9 mouse cellular contexts compared by ENCODE assay signal in the genomic region with DNA sequence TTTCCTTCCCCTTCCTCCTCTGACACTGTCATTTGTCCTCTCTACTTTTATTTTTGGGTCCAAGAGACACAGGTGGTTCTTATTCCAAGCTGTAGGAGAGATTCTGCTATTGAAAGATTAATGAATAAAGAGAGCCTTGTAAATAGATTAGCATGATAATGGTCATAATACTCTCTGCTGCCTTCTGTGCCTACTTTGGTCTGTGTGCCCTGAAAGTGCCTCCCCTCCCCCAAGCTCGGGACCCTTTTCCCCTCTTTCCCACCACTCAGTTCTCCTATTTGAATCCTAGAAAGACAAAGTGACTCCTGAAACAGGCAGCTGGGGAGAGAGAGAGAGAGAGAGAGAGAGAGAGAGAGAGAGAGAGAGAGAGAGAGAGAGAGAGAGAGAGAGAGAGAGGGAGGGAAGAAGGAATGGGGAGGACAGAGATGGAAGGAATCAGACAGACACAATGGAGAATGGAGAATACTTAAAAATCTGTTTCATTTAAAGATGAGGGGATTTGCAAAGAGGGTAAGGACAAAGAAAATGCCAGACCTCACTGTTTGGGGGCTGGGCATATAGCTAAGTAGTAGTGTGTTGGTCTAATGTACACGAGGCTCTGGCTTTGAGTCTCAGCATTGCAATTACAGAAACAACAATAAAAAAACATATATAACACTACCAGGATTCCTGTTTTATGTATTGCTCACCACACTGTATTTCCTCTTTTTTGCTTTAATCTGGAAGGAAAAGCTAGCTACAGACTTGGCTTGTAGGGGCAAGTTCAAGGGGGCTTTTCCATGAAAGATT.
A peak's percentile ranks its signal among the peaks of the same experiment; 100 is the strongest.
DNase-seq lines count a peak whose midpoint lies in the region; ATAC-seq and TF ChIP-seq lines count a peak whose summit lies in the region.
"Had no signal": no experiment of that assay in that cellular context is flagged by ENCODE, and none has a peak within 500 bp of the region (broad histone marks: within the 10 kb centered on the region; RNA-seq: fewer than 3 reads in every experiment).

No protein-coding gene starts in this region.

- H3K27me3 ChIP-seq in heart, postnatal 0 days (ENCODE audit: control insufficient read depth, insufficient read depth, low read length): no peaks in the 10 kb centered on the region
- H3K27me3 ChIP-seq in embryonic facial prominence, embryonic 15.5 days: no peaks in the 10 kb centered on the region
- no peaks in the 10 kb centered on the region for H3K27me3 ChIP-seq in hindbrain, embryonic 14.5 days (ENCODE audit: control insufficient read depth, insufficient read depth, low read length)
- H3K27me3 ChIP-seq in midbrain, embryonic 15.5 days (replicated peaks): no peaks in the 10 kb centered on the region
- H3K27me3 ChIP-seq: embryonic facial prominence, embryonic 13.5 days had no signal

- H3K4me2 ChIP-seq in heart, postnatal 0 days (ENCODE audit: low read depth, low read length): peak overlapping the region; percentile 49
- H3K4me2 ChIP-seq in embryonic facial prominence, embryonic 15.5 days (replicated peaks): no peak overlapping the region
- H3K4me2 ChIP-seq in hindbrain, embryonic 14.5 days (replicated peaks): peak overlapping the region; percentile 28
- peak overlapping the region; percentile 32; the same call in 1 of the 2 replicates for H3K4me2 ChIP-seq in midbrain, embryonic 15.5 days

- no peak for TF ChIP-seq EP300 in heart, postnatal 0 days (IDR thresholded peaks at IDR 0.05; ENCODE audit: low read depth)

- H3K27ac ChIP-seq in heart, postnatal 0 days (ENCODE audit: low read depth): peak overlapping the region; percentile 84
- H3K27ac ChIP-seq in embryonic facial prominence, embryonic 15.5 days (replicated peaks): peak overlapping the region; percentile 69; the same call in 1 of the 2 replicates
- H3K27ac ChIP-seq in hindbrain, embryonic 14.5 days: peak overlapping the region; percentile 85
- H3K27ac ChIP-seq in midbrain, embryonic 15.5 days: peak overlapping the region; percentile 87

- no peak for DNase-seq in heart, postnatal 0 days (ENCODE audit: low spot score)
- DNase-seq in heart, adult 9 months (ENCODE audit: low spot score in 2 of 2): no peak
- DNase-seq in hindbrain, embryonic 14.5 days (ENCODE audit: low spot score): no peak
- DNase-seq in cerebellum, adult 11 months: no peak
- no peak for DNase-seq in kidney, adult 11 months
- DNase-seq in cerebellum, adult 8-10 months: no peak

- no peak for TF ChIP-seq CTCF in heart, postnatal 0 days (IDR thresholded peaks at IDR 0.05; ENCODE audit: low read depth)

- no peaks in the 10 kb centered on the region for H3K9me3 ChIP-seq in heart, postnatal 0 days (replicated peaks; ENCODE audit: control insufficient read depth, low read length)
- H3K9me3 ChIP-seq in embryonic facial prominence, embryonic 15.5 days (replicated peaks): no peaks in the 10 kb centered on the region
- no peaks in the 10 kb centered on the region for H3K9me3 ChIP-seq in hindbrain, embryonic 14.5 days (ENCODE audit: control insufficient read depth, low read length)
- no peaks in the 10 kb centered on the region for H3K9me3 ChIP-seq in midbrain, embryonic 15.5 days
- H3K9me3 ChIP-seq: embryonic facial prominence, embryonic 13.5 days had no signal

- no peak for ATAC-seq in heart, postnatal 0 days (ENCODE audit: insufficient read depth, low read depth)
- ATAC-seq in embryonic facial prominence, embryonic 15.5 days (ENCODE audit: insufficient number of reproducible peaks, low FRiP score, low TSS enrichment, low read depth): no peak
- no peak for ATAC-seq in hindbrain, embryonic 14.5 days (ENCODE audit: low FRiP score)
- ATAC-seq in midbrain, embryonic 15.5 days (replicated peaks): no peak

- WGBS in heart, postnatal 0 days: 40% methylated on average over 2 of the region's 2 CpGs
- 41% methylated on average over 2 of the region's 2 CpGs for WGBS in embryonic facial prominence, embryonic 15.5 days
- WGBS in hindbrain, embryonic 14.5 days: 11% methylated on average over 2 of the region's 2 CpGs
- WGBS in midbrain, embryonic 15.5 days: 3% methylated on average over 2 of the region's 2 CpGs

- H3K9ac ChIP-seq in heart, postnatal 0 days (replicated peaks; ENCODE audit: low read depth, low read length): no peak overlapping the region
- H3K9ac ChIP-seq in embryonic facial prominence, embryonic 15.5 days: no peak overlapping the region
- H3K9ac ChIP-seq in hindbrain, embryonic 14.5 days: peak overlapping the region; percentile 50
- H3K9ac ChIP-seq in midbrain, embryonic 15.5 days: no peak overlapping the region

- H3K4me1 ChIP-seq in heart, postnatal 0 days (ENCODE audit: control insufficient read depth, insufficient read depth): peaks cover 79% of the 10 kb centered on the region
- H3K4me1 ChIP-seq in embryonic facial prominence, embryonic 15.5 days: peaks cover 44% of the 10 kb centered on the region
- peaks cover 72% of the 10 kb centered on the region for H3K4me1 ChIP-seq in hindbrain, embryonic 14.5 days (replicated peaks; ENCODE audit: control insufficient read depth, insufficient read depth, low read length)
- H3K4me1 ChIP-seq in midbrain, embryonic 15.5 days: peaks cover 89% of the 10 kb centered on the region

- no peaks in the 10 kb centered on the region for H3K36me3 ChIP-seq in heart, postnatal 0 days (replicated peaks; ENCODE audit: control insufficient read depth, insufficient read depth, low read length)
- no peaks in the 10 kb centered on the region for H3K36me3 ChIP-seq in embryonic facial prominence, embryonic 15.5 days
- no peaks in the 10 kb centered on the region for H3K36me3 ChIP-seq in hindbrain, embryonic 14.5 days (replicated peaks; ENCODE audit: control insufficient read depth, insufficient read depth)
- no peaks in the 10 kb centered on the region for H3K36me3 ChIP-seq in midbrain, embryonic 15.5 days (replicated peaks)

- no peak overlapping the region for H3K4me3 ChIP-seq in heart, postnatal 0 days (ENCODE audit: low read depth, low read length)
- H3K4me3 ChIP-seq in embryonic facial prominence, embryonic 15.5 days (replicated peaks): no peak overlapping the region
- no peak overlapping the region for H3K4me3 ChIP-seq in hindbrain, embryonic 14.5 days (replicated peaks; ENCODE audit: low read length)
- no peak overlapping the region for H3K4me3 ChIP-seq in midbrain, embryonic 15.5 days
- H3K4me3 ChIP-seq: embryonic facial prominence, embryonic 13.5 days had no signal
